Mouse (Mus musculus) brain, adult 2 months (tissue): ENCODE measurements around the gene Ccin.

ENCODE experiments used
- DNase-seq: peaks from one replicate; pipeline ENCODE4 v3.0.0; 2011; ENCODE audit warnings: low read depth, low spot score

Ccin gene

DNA sequence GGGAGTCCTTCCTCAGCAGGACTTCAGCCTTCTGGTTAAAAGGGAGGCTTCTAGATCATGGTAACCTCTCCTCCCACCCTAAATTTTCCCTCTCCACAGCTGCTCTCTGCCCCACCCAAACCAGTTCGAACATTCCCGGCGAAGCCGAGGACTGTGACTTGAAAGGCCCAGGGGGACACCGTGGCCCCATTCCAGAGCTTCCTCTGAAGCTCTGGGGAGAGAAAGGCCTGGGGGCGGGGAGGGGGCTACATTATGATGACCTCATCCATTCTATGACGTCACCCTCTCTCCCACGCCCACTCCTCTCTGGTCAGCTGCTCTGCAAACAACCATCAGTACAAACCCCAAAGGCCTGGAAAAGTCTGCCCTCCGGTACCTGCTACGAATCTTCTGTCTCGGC, at the start of gene Ccin:
Ccin (plus strand) TSS at position 303 of the 400 bp plus-strand sequence.
- no peak for DNase-seq

DNA sequence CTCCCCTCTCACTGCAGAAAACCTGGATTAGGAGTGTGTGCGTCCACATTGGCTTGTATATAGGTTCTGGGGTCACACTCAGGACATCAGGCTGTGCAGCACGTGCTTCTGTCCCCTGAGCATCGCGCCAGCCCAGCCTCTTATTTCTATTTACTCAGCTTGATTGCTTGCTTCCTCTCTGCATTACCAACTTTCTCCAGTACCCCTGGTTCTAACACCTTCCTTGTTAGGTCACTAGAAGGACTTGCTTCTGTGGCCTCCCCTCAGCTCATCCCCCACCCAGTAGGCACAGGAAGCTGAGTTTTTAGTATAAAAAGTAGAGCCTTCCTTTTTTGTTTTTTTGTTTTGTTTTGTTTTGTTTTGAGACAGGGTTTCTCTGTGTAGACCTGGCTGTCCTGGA, 47.1 kb upstream of the Ccin start:
- no peak for DNase-seq

DNA sequence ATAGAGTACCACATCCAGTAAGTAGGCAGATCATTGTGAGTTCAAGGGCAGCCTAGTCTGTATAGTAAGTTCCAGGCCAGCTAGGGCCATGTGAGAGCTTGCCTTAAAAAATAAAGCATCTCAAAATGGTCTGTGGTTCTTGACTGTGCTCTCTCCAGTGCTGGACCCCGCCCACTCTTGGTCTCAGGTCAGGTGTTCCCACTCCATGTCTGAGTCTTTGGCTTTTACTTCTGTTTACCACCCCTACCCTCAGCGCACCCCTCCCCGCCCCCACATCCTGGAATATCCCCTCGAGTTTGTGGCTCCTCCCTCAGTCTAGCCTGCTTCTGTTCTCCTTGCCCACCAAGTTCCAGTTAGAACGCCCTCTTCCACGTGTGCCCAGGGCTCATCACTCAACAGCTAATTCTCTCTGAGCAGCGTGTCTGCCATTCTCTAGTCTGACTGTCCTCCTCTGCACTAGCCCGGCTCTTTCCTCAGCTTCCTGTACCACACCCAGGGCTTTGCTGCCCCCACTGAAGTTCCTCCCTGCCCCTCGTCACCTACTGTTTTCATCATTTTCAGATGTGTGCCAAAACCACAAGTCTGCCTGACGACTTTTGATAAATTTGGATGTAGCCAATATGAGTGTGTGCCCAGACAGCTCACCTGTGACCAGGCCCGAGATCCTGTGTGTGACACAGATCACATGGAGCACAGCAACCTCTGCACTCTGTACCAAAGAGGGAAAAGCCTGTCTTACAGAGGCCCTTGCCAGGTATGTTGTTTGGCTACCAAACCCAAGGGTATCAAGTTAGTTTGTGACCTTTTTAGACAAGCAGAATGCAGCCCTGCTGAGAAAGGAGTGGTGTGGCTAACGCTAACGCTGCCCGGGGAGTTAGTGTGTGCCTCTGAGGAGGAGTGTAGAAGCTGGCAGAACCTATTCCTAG, 46.3 kb upstream of the Ccin start:
- DNase-seq, result no peak

DNA sequence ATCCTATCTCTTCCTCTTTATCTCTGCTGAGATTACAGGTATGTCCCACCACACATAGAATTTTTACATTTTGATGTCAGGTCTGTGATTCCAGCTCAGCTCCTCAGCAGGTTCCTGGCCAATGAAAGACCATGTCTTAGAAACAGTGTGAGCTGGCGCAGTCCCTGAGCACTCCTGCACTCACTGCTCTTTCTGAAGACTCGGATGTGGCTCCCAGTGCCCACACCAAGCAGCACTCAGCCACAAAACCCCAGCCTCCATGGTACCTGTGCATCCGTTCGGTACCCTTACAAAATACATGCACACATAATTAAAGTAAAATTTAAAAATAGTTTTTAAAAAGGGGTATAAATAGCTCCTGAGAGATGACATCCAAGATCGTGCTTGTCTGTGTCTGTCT, 42.0 kb upstream of the Ccin start:
- DNase-seq, result no peak

DNA sequence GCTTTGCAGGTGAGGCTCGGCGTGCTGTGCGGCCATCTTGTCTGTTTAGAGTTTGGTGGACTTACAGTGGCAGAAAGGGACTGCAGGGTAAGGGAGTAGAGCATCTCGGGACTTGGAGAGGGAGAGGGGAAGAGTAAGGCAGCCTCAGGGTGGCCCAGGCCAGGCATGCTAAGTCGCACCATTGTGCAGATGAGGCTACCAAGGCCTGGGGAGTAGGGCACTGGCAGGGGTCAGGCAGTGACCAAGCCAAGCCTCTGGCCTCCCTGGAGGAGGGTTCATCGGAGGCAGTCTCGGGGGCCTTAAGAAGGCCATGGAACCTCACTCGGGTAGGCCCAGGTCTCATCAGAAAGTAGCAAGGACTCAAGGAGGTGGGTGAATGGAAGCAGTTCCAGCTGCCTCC, 40.9 kb upstream of the Ccin start:
- no peak for DNase-seq

DNA sequence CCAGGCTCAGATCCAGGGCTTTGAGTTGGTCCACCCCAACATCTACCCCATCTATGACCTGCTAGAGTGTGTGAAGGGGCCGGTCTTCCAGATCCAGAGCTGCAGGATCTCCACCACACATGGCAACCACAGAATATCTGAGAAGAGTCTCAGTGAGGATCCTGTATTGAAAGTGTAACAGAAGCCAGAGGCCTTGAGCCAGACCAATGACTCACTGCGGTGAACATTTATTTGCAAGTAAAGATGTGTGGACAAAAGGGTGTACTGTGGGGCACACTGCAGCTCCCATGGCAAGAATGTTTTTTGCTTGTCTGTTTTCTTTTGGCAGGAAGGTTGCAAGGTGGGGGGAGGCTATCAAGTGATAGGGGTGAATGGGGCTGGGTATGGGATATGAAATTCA, 35.7 kb upstream of the Ccin start:
- DNase-seq, result no peak

DNA sequence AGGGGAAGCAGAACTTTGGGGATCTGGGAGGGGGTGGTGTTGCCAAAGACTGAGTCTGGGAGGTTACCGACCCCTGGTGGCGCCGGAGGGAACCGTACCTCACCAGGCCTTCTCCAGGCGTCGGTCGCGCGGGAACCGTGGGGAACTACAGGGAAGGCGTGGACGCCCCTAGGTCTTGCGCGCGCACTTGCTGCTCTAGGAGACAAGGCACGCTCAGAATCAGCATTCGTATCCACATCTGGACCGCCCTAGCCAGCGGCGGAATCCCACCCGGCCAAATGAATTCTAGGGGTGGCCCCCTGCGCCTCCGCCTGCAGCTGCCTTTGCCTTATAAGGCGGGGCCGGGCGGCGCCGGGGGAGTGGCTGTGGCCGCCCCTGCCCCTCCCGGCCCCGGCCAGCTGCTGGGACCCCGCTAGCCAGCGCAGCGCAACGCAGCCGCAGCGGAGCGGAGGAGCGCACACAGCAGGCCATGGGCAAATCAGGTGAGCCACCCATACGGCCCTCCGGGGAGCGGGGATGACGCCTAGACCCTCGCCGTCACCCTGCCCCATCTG, 25.9 kb upstream of the Ccin start, which contains the start of gene Glipr2:
Glipr2 (plus strand) TSS at position 110 of the 554 bp plus-strand sequence.
- peak; percentile 64 for DNase-seq

DNA sequence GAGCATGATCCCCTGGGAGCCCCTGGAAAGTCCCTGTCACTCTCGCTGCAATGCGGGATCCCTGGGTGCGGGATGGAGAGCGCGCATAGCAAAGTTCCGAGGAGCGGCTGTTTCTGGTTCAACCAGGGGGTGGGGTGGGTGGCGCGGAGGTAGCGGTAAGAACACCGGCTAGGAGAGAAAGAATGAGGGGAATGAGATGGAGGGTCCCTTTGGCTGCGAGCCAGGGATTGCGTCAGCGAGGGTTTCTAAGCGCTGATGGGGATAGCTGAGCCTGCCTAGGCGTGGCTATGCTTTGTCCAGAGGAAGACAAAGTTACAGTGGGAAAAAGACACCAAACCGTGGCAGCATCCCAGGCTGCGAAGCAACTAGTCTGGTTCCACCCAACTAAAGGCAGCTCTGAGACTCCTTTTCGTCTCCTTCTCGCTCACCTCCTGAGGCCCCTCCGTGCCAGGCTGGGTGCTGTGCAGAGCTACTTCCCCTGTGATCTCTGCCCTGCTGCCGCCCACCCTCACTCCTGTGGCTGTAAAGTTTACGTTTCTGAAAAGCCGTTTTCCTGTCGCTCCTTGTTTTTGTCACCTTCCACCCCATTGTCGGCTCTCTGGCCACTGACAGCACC, 25.3 kb upstream of the Ccin start:
- DNase-seq, result no peak

DNA sequence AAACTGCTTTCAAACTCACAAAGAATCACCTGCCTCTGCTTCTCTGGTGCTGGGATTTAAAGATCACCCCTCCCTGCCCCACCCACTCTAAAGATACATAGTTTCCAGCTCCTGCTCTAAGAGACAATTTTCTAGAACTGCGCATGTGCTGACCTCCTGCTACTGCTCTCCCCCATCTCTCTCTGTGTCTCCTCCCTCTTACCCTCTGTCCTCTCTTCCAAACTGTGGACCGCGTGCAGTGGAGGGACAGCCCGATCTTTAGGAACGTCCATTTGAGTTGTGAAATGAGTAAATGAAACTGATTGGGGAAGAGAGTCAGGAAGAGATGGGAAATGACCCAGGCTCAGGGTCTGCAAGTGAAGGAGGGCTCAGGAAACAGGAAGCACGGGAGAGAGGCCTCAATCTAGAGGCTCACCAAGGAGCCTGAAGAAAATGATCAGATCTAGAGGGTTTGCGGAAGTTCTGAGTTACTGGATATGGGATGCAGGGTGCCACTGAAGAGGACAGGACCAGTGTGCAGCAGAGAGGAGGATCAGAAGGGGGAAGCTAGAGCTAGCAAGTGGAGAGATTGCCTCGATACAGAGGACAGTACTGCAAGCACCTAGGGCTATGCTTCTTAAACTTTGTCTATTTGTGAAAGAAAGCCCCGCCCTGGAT, 23.6 kb upstream of the Ccin start:
- no peak for DNase-seq

DNA sequence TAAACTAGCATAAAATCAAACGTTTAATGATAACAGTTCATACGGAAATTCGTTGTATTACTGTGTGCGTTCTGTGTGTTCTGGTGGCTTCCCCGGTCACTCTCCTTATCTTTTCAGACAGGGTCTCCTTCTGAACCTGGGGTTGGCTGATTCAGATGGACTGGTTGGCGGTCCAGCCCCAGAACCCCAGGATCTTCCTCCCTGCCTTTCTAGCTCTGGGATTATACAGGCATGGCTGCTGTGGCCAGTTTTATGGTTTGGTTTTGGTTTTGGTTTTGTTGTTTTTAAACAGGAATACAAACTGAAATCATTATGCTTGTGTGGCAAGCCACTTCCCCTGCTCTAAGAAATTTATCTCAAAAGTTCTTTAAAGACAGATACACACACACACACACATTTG, 23.1 kb upstream of the Ccin start:
- no peak for DNase-seq

DNA sequence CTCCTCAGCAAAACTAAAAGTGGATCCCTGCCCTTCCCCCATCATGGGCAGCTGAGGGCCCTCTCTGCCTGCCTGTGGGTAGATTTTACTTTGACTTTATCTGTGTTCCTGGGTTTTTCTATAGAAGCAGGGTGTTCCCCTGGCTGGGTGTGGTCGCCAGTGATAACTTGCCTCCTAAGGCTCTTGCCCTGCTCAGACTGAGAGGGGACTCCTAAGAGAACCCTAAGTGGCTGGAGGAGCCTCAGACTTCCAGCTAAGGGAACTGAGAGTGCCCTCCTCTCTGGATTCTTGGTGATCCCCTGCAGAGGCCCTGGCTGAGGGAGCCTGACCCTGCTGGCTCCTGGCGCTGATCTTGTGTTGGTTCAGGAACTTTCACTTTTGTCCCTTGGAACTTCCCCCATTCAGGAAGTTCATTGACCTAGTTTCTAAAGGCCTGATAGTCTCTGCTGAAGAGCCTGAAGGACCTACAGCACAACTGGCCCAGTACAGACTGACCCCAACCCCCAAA, 18.9 kb upstream of the Ccin start:
- DNase-seq, result no peak

DNA sequence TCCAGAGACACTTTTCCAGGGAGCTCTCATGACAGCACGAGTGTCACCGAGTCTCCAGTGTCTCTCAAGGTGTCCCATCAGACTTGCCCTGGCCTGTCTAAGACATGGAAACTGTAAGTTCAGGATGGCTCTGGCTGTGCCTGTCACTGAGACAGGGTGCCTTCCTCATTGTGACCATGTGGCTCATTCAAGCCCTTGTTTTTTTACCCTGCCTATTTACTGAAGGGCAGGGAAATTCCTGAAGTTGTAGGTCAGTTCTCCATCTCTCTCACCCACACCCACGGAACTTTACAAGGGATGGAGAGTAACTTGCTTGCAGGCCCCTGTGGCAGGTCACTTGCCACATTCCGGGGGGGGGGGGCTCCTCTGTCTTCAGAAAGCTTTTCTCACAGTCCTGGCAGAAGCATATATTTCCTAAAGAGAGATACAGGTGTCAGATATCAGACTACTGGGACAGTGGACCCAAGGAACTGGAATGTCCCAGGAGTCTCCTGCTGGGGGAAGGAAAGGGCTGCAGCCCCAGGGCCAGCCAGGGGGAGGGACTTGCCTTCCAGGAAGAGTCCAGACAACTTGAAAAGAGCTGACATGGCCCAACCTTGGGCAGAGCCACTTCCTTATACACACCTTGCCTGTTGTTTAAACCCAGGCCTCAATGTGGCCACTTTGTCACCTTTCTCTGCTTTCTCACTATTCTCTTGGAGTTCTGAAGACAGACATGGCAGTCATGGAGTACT, 18.2 kb upstream of the Ccin start:
- DNase-seq, result no peak

DNA sequence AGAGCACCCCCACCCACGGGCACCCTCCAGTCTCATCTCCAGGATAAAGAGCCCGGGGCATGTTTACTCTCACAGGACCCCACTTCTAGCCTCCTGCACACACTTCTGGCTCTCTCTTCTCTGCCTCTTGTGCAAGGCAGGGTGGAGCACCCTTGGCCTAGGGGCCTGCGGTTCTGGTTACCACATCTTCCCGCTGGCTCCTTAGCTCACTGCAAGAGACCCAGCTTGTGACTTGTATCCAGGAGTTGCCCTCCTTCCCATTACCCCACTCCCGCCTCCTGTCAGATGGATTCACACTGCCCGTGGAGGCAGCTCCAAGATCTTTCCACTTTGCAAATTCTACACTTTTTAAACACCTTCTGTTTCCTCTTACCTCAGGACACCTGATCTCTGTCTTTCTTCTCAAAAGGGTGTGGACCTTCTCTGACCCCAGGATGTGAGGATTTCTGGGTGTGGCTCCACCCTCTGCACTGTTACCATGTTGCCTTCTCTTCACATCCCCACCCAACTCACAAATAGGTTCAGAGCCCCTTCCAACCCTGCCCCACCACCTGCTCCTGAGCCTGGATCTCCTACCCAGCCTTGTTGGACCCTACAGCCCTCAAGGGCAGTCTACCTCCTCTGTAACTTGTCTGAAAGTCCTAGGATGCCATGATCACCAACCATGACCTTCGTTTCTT, 17.3 kb upstream of the Ccin start:
- DNase-seq, result no peak

DNA sequence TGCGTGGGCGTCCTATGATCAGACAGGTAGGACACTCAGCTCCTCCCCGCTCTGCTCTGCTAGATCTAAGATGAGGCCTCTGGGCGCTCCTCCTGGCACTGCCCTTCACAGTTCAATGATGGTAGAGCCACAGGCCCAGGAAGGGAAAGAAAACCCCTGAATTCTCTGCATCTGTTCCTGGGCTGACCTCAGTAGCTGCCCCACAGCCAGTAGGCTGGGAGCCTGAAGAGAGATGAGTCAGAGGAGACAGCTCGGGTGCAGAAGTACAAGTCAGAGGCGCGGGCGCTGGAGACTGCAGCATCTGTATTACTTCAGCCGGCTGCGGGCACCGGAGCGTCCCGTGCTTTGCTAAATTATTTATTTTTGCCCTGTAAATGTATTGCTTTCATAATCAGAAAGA, 14.6 kb upstream of the Ccin start:
- DNase-seq, result peak; percentile 27

DNA sequence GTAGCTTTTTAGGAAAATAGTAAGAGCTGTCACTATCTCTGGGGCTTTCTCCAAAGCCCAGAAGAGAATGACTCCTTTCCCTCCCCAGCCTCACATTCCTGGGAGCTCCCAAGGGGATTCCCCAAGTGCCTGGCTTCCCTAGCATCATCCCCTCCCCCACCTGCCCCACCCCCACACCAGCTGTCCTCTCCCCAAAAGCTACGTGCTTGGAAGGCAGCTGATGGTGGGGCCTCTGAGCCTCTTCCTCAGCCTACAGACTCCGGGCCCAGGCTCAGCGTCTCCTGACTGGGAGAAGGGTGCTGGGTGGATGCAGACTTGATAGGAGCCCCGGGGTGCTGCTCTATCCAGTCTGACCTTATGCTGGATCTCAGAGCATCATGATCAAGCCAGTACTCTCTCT, 13.9 kb upstream of the Ccin start:
- DNase-seq, result peak; percentile 16

DNA sequence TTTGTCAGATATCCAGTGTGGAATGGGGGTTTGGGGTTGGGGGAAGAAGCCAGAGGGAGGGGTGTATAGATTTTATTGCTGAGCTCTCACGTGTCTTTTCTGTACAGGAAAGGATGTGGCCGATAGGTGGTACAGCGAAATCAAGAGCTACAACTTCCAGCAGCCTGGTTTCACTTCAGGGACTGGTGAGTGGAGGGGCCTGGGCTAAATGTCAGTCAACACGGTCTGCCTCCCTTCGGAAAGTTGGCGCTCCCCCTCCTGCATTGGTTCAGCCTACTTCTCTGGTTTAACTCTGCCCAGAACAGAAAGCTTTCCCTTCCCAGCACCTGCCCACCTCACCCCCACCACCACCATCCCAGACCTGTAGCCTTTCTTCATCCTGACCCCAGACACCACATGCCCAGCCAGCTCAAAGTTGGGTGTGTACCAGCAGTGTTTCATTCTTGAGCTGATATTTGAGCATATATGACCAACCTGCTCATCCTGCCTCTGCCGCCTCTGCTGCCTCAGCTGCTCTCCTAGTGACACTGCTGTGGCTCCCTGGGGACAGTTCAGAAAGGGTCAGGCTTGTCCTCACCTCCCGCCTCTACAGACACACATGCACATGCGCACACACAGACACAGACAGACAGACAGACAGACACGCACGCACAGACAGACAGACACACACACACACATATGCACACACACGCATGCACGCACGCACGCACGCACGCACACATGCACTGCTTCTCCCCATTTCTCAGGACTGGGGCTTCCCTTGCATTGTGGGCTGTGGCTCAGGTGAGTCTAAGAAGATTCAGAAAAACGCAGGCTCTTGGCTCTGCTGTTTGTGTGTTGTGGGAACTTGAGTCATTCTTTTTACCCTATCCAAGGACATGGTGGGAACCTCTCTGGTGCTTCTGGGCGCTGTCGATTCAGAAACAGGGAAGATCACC, 12.6 kb upstream of the Ccin start:
- no peak for DNase-seq

DNA sequence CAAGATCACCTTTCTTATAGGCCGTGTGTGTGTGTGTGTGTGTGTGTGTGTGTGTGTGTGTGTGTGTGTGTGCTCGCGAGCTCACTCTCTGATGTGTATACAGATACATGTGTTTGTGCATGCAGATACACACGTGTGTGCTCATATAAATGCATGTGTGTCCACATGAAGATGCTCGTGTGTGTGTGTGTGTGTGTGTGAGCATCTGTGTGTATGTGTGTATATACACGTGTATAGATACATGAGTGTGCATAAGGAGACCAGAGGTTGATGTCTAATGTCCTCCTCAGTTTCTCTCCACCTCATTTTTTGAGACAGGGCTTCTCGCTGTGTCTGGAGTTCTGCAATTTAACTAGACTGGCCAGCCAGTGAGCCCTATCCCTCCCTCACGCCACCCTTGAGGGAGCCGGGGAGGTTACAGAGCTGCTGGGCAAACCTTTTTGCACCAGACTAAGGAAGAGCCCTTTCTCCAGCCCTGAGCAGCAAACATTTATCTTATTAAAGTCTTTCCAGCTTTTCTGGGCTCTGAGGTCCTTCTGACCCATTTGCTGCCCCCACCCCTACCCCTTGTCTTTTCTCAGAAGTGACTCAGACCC, 11.6 kb upstream of the Ccin start:
- no peak for DNase-seq

DNA sequence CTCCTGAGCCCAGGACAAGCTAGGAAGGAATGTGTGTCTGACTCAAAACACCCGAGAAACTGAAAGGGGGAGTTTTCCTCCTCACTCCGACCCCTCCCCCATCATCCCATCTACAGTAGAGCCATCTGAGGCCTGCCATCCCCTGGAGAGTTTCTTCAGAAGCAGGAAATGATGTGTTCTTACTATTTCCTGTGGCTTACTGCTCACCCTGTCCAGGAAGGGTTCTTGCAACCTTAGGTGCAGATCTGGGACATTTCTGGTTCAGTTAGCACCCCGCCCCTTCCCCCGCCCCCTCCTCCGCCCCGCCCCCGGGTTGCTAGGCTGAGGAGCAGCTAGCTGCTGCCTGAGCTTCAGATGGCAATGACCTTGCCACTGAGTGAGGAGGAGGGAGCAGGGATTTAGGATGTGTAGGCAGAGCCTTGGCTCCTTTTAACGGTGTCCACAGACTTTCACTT, 11.1 kb upstream of the Ccin start:
- DNase-seq, result peak; percentile 4

DNA sequence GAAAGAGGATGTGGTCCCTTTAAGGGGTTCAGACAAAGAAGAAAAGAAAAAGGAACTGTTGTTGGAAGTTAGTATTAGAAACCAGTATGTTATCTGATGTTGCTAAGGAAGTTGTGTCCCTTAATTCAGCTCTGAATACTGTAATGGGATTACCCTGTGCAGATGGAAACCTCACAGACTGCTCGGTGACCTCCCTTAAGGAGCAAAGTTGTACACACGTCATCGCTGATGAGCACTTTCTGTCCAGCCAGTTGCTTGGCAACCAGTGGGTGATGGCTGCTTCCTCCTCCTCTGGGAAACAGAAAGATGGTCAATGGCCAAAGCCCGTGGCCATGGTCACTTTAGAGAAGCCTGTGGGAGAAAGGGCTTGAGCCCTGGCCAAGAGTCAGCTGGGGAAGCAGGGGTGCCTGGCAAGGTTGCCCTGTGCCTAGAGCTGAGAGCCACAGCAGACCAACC, 9.7 kb upstream of the Ccin start:
- peak; percentile 35 for DNase-seq
